Mouse (Mus musculus) megakaryocyte-erythroid progenitor cell, adult 5-6 weeks (primary cell): ENCODE measurements around the gene Cdk17. TPM values are rescaled to one million over a fixed set of nuclear protein-coding genes. Genes with fewer than 3 reads are reported as not detected.

ENCODE experiments used
- ATAC-seq: replicated peaks from 2 replicates; pipeline ENCODE4 v1.8.0; 2016; ENCODE audit warnings: mild to moderate bottlenecking, inconsistent platforms; ENCODE audit not compliant: severe bottlenecking, poor library complexity, low FRiP score, low TSS enrichment
- total RNA-seq, 2 experiments: library from RNA; stranded (forward) in 1 of 2; stranded (reverse) in 1 of 2; fragments of 200-1000, 215-1000 nt in 1 of 2; fragments of >200 nt in 1 of 2; fragmentation: Nextera tagmentation in 1 of 2; gene quantifications; 2 replicates each; pipeline ENCODE4 v1.2.3; 2014 to 2017

Gene Cdk17
- total RNA-seq, 2 experiments from 2014 or later: 48.0 to 69.4 TPM

- ATAC-seq: peak; percentile 33; the same call in 1 of the 2 replicates
Measured at GRCm38 (mm10) chr10:93165416-93166381, 5.0 kb downstream of the Cdk17 start.

GRCm38 (mm10) chr10:93166382-93166769 is 5.7 kb downstream of the Cdk17 start:
- peak; percentile 44 for ATAC-seq

- no peak for ATAC-seq
Measured at GRCm38 (mm10) chr10:93167311-93167710, 6.6 kb downstream of the Cdk17 start.

DNA sequence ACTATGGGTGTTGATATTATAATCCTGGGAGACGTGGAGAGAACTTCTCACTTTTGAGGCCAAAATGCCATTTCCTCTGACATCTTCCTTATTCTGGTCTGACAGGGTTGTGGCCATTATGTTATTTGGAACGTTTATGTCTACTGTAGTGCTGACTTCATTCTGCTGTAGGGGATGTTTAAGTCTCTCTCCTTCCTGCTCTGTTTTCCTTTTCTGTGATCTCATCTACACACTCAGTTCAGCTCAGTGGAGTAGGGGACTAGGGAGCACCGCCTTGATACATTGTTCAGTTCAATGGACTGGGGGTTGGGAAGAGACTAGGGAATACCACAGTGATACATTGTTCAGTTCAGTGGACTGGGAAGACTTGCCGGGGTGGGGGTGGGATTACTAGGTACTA is 7.4 kb downstream of the Cdk17 start:
- 0 out of 2 replicates have a peak, but pooled peaks have one; percentile 11 for ATAC-seq

GRCm38 (mm10) chr10:93171182-93171855 is 10.6 kb downstream of the Cdk17 start:
- ATAC-seq: 0 out of 2 replicates have a peak, but pooled peaks have one; percentile 8

GRCm38 (mm10) chr10:93177471-93177870 is 16.8 kb downstream of the Cdk17 start:
- ATAC-seq: no peak

- no peak for ATAC-seq
Measured at GRCm38 (mm10) chr10:93177874-93178273, 17.2 kb downstream of the Cdk17 start.

DNA sequence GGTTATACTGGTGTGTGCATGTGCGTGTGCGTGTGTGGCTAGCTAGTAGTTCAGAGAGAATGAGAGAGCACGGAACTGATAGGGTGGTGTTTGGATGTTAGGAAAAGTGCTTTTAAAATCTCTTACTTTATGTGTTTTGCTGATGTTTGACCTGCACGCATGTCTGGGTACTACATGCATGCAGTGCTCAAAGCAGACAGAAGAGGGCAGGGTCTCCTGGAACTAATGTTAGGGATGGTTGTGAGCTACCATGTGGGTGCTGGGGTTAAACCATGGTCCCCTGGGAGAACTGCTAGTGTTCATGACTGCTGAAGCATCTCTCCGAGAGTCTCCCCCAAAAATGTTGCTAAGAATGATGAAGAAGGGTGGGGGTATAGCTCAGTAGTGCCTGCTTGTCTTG is 18.0 kb downstream of the Cdk17 start:
- ATAC-seq: no peak

DNA sequence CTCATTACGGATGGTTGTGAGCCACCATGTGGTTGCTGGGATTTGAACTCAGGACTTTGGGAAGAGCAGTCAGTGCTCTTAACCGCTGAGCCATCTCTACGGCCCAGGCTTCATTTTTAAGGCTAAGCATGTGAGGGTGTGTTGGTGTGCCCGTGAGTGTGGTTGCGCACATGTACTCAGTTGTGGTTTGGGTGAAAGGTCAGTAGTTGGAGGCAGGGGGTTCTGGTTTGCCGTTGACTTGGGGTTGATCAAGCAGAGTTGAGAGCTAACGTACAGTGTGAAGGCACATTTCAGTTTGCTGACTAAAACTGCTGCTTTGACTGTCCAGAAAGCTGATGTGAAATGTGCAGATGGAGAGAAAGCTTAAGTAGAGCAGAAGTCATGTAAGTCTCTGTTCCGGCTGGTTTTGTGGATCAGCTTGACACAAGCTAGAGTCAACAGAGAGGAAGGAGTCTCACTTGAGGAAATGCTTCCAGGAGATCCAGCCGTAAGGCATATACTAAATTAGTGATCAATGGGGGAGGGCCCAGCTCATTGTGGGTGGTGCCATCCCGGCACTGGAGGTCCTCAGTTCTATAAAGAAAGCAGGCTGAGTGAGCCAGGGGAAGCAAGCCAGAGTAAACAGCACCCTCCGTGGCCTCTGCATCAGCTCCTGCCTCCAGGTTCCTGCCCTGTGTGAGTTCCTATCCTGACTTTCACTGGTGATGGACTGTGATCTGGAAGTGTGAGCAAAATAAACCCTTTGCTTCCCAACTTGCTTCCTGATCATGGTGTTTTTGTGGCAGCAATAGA is 19.2 kb downstream of the Cdk17 start:
- ATAC-seq: no peak

DNA sequence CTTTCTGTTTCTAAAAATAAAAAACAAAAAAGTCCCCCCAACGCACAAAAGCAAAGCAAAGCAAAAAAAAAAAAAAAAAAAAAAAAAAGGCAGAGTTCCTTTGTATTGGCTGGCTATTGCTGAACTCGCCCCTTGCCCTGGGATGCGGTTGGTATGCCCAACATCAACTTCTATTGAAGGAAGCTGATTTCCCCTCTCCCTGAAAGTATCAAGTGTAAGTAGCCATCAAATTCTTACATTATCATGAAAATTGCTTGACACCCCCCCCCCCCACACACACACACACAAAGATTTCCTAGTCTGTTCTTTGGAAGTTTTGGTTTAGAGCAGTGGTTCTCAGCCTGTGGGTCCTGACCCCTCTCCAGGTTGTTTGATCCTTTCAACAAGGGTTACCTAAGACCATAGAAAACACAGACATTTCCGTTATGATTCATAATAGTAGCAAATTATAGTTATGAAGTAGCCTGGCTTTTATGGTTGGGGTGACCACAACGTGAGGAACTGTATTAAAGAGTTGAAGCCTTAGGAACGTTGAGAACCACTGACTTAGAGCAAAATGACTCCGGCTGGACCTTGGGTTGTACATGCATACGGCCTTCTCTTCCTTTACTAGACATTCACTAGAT is 23.8 kb downstream of the Cdk17 start:
- no peak for ATAC-seq

DNA sequence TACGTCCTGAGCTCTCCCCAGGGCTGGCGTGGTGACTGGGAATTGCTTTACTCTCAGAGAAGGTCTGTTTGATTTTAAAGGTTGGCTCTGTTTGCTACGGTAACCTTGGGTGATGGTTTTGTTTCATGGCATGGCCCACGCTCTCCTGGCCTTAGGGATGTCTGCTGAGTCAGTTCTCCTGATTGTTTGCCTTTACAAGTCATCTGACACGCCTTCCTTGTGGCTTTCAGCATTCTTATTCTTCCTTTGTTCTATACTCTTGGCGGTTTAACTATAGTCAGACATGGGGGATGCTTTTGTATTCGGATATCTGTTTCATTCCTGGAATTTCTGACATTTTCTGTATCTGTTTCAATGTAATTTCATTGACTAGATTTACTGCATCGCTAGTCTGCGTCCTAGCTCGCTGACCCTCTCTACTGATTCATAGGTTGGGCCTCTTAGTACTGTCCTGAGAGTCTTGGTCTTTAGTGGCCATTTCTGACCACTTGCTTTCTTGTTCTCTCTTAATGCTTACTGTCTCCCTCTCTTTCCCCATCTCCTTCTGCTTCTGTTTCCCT is 27.8 kb downstream of the Cdk17 start:
- ATAC-seq: no peak

DNA sequence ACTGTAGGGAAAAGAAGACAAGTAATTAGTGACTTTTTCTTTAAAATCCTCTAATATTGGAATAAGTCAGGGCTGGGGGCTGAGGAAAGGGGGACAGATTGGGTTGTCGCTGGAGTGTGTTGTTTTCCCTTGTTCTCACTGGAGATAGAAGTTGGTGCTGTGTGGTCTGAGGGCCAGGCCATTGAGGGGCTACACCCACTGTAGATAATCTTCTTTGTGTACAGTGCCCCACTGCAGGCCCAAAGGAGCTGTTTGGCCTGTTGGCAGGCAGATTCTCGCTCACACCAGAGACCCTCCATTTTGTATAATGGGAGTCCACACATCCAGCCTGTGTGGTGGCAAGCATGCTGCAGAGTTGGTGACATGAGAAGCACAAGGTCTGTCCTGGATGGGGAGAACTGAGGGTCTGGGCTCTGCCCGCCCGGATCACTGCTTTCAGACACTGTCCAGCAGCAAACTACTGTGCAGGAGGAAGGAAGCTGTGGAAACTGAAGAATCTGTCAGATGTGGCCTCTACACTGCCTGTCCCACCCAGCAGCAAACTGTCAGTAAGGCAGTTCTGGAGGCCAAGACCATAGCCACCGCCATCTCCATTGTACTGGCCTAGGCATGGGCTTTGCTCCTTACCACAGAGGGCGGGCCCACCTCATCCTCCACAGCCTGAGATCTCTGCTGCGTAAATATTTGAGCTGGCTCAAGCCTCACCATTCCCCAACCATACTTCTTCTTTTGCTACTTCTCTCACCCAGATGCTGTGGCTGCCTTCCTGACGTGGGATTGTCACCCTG is 30.0 kb downstream of the Cdk17 start:
- ATAC-seq: peak; percentile 70

DNA sequence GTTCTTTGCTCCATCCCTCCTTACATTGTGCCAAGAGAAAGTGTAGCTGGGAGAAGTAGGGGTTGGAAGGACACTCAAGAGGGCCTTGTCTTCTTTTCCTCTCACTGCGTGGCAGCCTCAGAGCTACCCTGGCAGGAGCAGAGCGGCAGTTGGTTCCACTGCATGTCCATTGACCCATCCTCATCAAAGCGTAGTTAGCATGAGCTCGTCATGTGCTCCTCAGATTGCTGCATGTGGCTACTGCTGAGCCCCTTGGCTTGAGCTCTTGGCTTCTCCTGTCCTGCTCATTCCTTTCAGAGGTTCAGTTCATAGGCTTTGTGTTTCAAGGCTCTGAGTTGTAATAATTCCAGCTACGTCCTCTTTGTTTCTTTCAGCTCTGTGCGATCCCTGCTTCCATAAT is 36.4 kb downstream of the Cdk17 start:
- ATAC-seq: no peak

- peak; percentile 65 for ATAC-seq
Measured at GRCm38 (mm10) chr10:93198958-93199357, 38.3 kb downstream of the Cdk17 start.

- no peak for ATAC-seq
Measured at GRCm38 (mm10) chr10:93201846-93202458, 41.3 kb downstream of the Cdk17 start.

DNA sequence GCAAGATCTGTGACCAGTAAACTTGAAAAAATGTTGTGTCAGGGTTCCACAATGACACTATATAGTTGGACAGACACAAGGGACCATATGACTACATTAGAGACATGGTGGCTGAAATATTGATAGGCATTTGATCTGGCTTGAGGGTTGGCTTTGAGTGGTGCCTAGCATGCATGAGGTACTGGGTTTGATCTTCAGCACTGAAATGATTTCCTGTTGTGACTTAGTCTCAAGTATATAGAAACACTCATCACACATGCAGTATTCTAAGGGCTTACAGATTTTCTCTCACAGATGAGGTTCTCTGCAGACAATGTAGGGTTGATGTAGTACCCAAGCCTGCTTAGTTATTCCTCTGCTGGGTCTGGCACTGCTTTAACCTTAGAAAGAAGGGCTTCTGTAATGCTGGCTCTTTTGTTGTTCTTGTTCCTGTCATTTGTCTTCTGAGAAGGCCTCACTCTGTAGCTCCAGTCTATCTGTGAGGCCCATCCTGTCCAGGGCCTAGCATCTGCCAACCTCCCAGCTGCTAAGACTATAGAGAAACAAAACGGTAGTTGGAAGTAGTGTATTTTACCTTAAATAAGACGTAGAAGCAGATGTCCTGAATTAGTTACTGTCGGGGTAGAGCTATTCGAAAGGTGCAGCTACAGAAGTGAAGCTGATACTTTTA is 44.7 kb downstream of the Cdk17 start:
- no peak for ATAC-seq

DNA sequence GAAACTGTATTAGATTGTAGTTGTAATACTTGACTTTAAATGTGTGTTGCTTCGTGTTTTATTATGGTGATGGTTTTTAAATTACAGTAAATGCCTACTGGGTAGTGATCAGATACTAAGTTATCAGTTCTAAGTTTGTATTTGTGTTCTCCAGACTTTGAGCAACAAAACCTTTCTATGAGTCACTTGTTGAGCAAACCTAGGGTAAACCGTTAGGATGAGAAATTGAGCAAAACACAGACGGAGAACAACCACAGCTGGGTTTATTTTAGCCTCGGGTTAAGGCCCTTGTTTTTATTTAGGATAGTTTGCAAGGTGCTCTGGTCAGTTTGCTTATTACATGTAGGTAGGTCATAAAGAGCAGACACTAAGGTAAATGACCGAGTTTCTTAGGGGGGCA is 46.5 kb downstream of the Cdk17 start:
- no peak for ATAC-seq
